Mouse (Mus musculus): ENCODE data around the gene Tsc22d1. TPM values are rescaled to one million over a fixed set of nuclear protein-coding genes. Genes with fewer than 3 reads are reported as not detected.

Tsc22d1 gene
- polyA plus RNA-seq, 1 experiment from 2014 or later, result 296 TPM

DNA sequence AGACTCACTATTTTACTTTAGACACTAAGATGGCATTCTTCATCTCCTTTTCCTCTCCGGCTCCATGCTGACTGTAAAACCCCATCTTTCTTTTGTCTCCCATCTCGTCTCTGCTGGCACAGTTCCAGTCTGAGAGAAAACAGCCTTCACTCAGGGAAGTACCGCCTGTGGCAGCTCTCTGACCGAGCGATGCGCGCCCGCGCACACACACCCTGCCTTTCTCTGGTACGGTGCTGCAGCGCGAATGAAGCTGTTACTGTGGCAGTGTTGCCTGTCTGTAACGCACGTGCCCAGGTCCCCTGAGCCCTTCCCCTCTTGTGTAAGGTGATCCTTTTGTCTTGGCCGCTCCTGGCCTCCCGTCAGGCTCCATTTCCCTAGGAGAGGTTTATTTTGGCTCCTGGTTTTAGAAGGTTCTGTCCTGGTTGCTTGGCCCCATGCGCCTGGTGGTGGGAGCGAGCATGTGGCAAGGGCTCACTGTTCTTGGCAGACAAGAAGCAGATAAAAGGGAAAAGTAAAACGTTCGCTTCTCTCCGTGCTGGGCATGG is 11.3 kb downstream of the Tsc22d1 start:
- Histone ChIP-seq H3K4me2 (no peak overlapping the region), H3K4me1 (replicated peaks; ENCODE audit: control insufficient read depth, insufficient read depth, low read length) (no peaks in the 10 kb centered on the region), H3K9me3 (ENCODE audit: control insufficient read depth, low read length) (no peaks in the 10 kb centered on the region), H3K27ac (ENCODE audit: low read depth, low read length) (no peak overlapping the region), H3K4me3 (ENCODE audit: low read depth, low read length) (no peak overlapping the region), H3K27me3 (replicated peaks; ENCODE audit: control insufficient read depth, insufficient read depth, low read length) (no peaks in the 10 kb centered on the region), H3K9ac (ENCODE audit: low read depth, low read length) (no peak overlapping the region), H3K36me3 (ENCODE audit: control insufficient read depth, insufficient read depth, low read length) (peaks cover 5% of the 10 kb centered on the region; the same call in 1 of the 2 replicates)
- ATAC-seq (replicated peaks; ENCODE audit: low FRiP score) (no peak), DNase-seq (ENCODE audit: low spot score) (no peak)
- WGBS, result 91% methylated on average over 21 of the region's 21 CpGs

GRCm38 (mm10) chr14:76428855-76429254 is 14.1 kb downstream of the Tsc22d1 start:
- Histone ChIP-seq H3K4me1 (replicated peaks; ENCODE audit: control insufficient read depth, insufficient read depth, low read length) (no peaks in the 10 kb centered on the region), H3K27ac (ENCODE audit: low read depth, low read length) (no peak overlapping the region), H3K9ac (ENCODE audit: low read depth, low read length) (no peak overlapping the region), H3K36me3 (ENCODE audit: control insufficient read depth, insufficient read depth, low read length) (peaks cover 5% of the 10 kb centered on the region; the same call in 1 of the 2 replicates), H3K4me2 (no peak overlapping the region), H3K4me3 (ENCODE audit: low read depth, low read length) (no peak overlapping the region), H3K9me3 (ENCODE audit: control insufficient read depth, low read length) (no peaks in the 10 kb centered on the region), H3K27me3 (replicated peaks; ENCODE audit: control insufficient read depth, insufficient read depth, low read length) (no peaks in the 10 kb centered on the region)
- ATAC-seq (replicated peaks; ENCODE audit: low FRiP score) (no peak), DNase-seq (ENCODE audit: low spot score) (no peak)
- WGBS, result 77% methylated on average over 2 of the region's 2 CpGs

DNA sequence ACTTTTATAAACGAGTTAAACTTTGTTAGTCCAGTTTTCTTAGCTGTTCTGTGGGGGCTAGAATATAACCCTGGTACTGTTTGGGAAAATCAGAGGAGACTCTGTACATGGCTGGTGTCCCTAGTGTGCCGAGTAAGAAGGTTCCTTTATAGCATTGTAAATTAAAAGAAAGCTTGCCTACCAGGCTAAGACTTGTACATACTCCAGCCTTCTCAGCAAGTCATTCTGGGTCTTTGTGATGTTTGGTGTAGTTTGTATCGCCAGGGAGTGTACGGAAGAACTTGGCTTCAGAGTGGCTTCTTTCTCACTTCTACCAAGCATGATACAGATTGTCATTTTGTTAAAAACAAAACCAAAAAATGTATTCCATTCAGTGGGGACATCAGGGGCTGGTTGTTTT is 17.2 kb downstream of the Tsc22d1 start:
- Histone ChIP-seq H3K9ac (ENCODE audit: low read depth, low read length) (no peak overlapping the region), H3K27ac (ENCODE audit: low read depth, low read length) (no peak overlapping the region), H3K4me3 (ENCODE audit: low read depth, low read length) (no peak overlapping the region), H3K27me3 (replicated peaks; ENCODE audit: control insufficient read depth, insufficient read depth, low read length) (no peaks in the 10 kb centered on the region), H3K4me2 (no peak overlapping the region), H3K9me3 (ENCODE audit: control insufficient read depth, low read length) (no peaks in the 10 kb centered on the region), H3K4me1 (replicated peaks; ENCODE audit: control insufficient read depth, insufficient read depth, low read length) (no peaks in the 10 kb centered on the region), H3K36me3 (ENCODE audit: control insufficient read depth, insufficient read depth, low read length) (no peaks in the 10 kb centered on the region; the same call in 1 of the 2 replicates)
- 88% methylated on average over 4 of the region's 4 CpGs for WGBS
- ATAC-seq (replicated peaks; ENCODE audit: low FRiP score), result no peak
- no peak for DNase-seq (ENCODE audit: low spot score)

GRCm38 (mm10) chr14:76432369-76432768 is 17.6 kb downstream of the Tsc22d1 start:
- no peaks in the 10 kb centered on the region for H3K4me1 ChIP-seq (replicated peaks; ENCODE audit: control insufficient read depth, insufficient read depth, low read length)
- H3K9me3 ChIP-seq (ENCODE audit: control insufficient read depth, low read length), result no peaks in the 10 kb centered on the region
- no peak overlapping the region for H3K9ac ChIP-seq (ENCODE audit: low read depth, low read length)
- no peak overlapping the region for H3K27ac ChIP-seq (ENCODE audit: low read depth, low read length)
- H3K36me3 ChIP-seq (ENCODE audit: control insufficient read depth, insufficient read depth, low read length), result no peaks in the 10 kb centered on the region; the same call in 1 of the 2 replicates
- DNase-seq (ENCODE audit: low spot score) (no peak), ATAC-seq (replicated peaks; ENCODE audit: low FRiP score) (no peak)
- H3K4me3 ChIP-seq (ENCODE audit: low read depth, low read length), result no peak overlapping the region
- 90% methylated on average over 7 of the region's 7 CpGs for WGBS
- H3K4me2 ChIP-seq, result no peak overlapping the region
- H3K27me3 ChIP-seq (replicated peaks; ENCODE audit: control insufficient read depth, insufficient read depth, low read length), result no peaks in the 10 kb centered on the region

DNA sequence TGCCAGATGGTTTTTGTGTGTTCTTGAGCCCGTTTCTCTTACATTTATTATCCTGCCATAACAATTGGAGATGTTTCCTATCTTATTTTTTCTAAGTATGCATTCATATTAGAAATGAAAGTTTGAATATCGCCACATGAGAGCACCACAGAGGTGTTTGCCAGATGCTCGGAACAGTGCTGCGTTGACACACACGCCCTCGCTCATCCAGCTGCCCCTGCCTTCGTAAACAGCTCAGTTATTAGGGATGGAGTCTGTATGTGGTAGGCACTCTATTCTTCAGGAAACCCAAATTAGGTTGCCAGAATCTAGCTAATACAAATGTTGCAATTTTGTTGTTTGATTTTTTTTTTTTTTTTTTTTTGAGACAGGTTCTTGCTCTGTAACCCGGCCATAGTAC is 18.1 kb downstream of the Tsc22d1 start:
- no peak for ATAC-seq (replicated peaks; ENCODE audit: low FRiP score)
- Histone ChIP-seq H3K27ac (ENCODE audit: low read depth, low read length) (no peak overlapping the region), H3K36me3 (ENCODE audit: control insufficient read depth, insufficient read depth, low read length) (peaks cover under 1% of the 10 kb centered on the region; the same call in 1 of the 2 replicates)

DNA sequence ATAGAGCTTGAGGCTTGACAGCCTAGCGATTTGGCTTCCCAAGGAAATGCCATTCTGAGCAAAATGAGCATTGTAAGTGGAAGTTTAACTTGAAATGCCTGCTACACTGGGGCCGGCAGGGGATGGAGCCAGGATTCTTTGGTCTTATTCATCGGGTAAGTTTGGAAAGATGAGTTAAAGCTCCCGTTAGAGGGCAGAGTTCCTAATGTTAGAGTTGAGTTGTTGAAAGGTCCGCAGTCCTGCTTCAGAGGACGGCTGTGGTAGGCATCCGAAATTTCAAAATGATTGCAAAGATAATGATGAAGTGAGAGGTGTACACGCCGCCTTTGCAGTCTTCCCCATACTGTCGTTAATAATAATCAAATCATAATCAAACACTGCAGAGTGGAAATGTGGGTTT is 27.4 kb downstream of the Tsc22d1 start:
- Histone ChIP-seq H3K4me1 (replicated peaks; ENCODE audit: control insufficient read depth, insufficient read depth, low read length) (no peaks in the 10 kb centered on the region), H3K9ac (ENCODE audit: low read depth, low read length) (no peak overlapping the region), H3K27me3 (replicated peaks; ENCODE audit: control insufficient read depth, insufficient read depth, low read length) (no peaks in the 10 kb centered on the region), H3K36me3 (ENCODE audit: control insufficient read depth, insufficient read depth, low read length) (peaks cover 6% of the 10 kb centered on the region; the same call in 1 of the 2 replicates), H3K9me3 (ENCODE audit: control insufficient read depth, low read length) (no peaks in the 10 kb centered on the region), H3K4me2 (no peak overlapping the region), H3K4me3 (ENCODE audit: low read depth, low read length) (no peak overlapping the region), H3K27ac (ENCODE audit: low read depth, low read length) (no peak overlapping the region)
- DNase-seq (ENCODE audit: low spot score) (no peak), ATAC-seq (replicated peaks; ENCODE audit: low FRiP score) (no peak)
- 83% methylated on average over 10 of the region's 10 CpGs for WGBS

More for the DNA sequence above, 18.1 kb downstream of the Tsc22d1 start:
- no peak overlapping the region for H3K4me3 ChIP-seq (ENCODE audit: low read depth, low read length)
- no peak overlapping the region for H3K4me2 ChIP-seq
- DNase-seq (ENCODE audit: low spot score), result no peak
- 91% methylated on average over 8 of the region's 8 CpGs for WGBS
- no peaks in the 10 kb centered on the region for H3K9me3 ChIP-seq (ENCODE audit: control insufficient read depth, low read length)
- H3K27me3 ChIP-seq (replicated peaks; ENCODE audit: control insufficient read depth, insufficient read depth, low read length), result no peaks in the 10 kb centered on the region
- no peaks in the 10 kb centered on the region for H3K4me1 ChIP-seq (replicated peaks; ENCODE audit: control insufficient read depth, insufficient read depth, low read length)
- H3K9ac ChIP-seq (ENCODE audit: low read depth, low read length), result no peak overlapping the region

DNA sequence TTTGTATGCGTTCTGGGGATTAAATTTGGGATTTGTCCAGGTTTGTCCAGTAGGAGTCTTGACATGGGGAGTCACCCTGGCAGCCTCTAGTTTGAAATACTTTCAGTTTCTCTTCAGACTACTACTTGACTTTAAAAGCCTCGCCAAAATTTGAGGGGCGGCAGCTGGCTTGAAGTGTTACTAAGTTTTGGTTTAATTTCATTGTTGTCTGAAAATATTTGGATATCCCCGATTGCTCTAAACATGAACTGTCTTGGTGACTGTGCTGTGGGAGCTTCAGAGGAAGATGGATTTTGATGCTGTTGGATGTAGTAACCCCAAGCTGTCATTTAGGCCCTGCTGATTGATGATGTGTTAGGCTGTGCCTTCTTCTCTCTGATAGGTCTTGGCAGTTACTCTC is 34.2 kb downstream of the Tsc22d1 start:
- Histone ChIP-seq H3K27ac (ENCODE audit: low read depth, low read length) (no peak overlapping the region), H3K9ac (ENCODE audit: low read depth, low read length) (no peak overlapping the region), H3K36me3 (ENCODE audit: control insufficient read depth, insufficient read depth, low read length) (no peaks in the 10 kb centered on the region), H3K27me3 (replicated peaks; ENCODE audit: control insufficient read depth, insufficient read depth, low read length) (no peaks in the 10 kb centered on the region), H3K9me3 (ENCODE audit: control insufficient read depth, low read length) (no peaks in the 10 kb centered on the region), H3K4me3 (ENCODE audit: low read depth, low read length) (no peak overlapping the region), H3K4me2 (no peak overlapping the region), H3K4me1 (replicated peaks; ENCODE audit: control insufficient read depth, insufficient read depth, low read length) (no peaks in the 10 kb centered on the region)
- no peak for ATAC-seq (replicated peaks; ENCODE audit: low FRiP score)
- 79% methylated on average over 4 of the region's 4 CpGs for WGBS
- DNase-seq (ENCODE audit: low spot score), result no peak

DNA sequence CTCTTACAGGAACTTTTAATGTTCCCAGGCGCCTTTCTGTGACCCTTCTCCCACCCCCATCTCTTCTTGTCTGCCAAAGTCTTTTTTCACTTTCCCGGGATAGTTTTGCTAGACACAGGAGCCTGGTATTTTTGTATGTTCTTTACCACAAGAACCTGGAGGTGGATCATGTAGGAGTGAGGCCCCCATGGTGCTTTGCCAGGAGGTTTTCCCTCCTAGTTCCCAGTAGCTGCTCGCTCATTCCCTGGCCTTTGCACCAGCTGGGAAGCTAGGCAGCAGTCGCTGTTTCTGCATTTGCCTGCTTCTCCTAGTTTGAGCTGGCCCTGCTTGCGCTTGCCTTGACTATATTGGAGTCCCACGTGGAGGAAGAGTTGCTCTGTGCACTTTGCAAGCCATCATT is 36.2 kb downstream of the Tsc22d1 start:
- no peak overlapping the region for H3K27ac ChIP-seq (ENCODE audit: low read depth, low read length)
- no peak overlapping the region for H3K4me2 ChIP-seq
- ATAC-seq (replicated peaks; ENCODE audit: low FRiP score) (no peak), DNase-seq (ENCODE audit: low spot score) (no peak)
- WGBS, result 79% methylated on average over 6 of the region's 6 CpGs
- no peak overlapping the region for H3K4me3 ChIP-seq (ENCODE audit: low read depth, low read length)
- H3K9me3 ChIP-seq (ENCODE audit: control insufficient read depth, low read length), result no peaks in the 10 kb centered on the region
- H3K36me3 ChIP-seq (ENCODE audit: control insufficient read depth, insufficient read depth, low read length), result no peaks in the 10 kb centered on the region
- H3K27me3 ChIP-seq (replicated peaks; ENCODE audit: control insufficient read depth, insufficient read depth, low read length), result no peaks in the 10 kb centered on the region
- no peaks in the 10 kb centered on the region for H3K4me1 ChIP-seq (replicated peaks; ENCODE audit: control insufficient read depth, insufficient read depth, low read length)
- H3K9ac ChIP-seq (ENCODE audit: low read depth, low read length), result no peak overlapping the region

- Histone ChIP-seq H3K4me2 (no peak overlapping the region), H3K9ac (ENCODE audit: low read depth, low read length) (no peak overlapping the region), H3K9me3 (ENCODE audit: control insufficient read depth, low read length) (no peaks in the 10 kb centered on the region), H3K27me3 (replicated peaks; ENCODE audit: control insufficient read depth, insufficient read depth, low read length) (no peaks in the 10 kb centered on the region), H3K27ac (ENCODE audit: low read depth, low read length) (no peak overlapping the region), H3K4me3 (ENCODE audit: low read depth, low read length) (no peak overlapping the region), H3K4me1 (replicated peaks; ENCODE audit: control insufficient read depth, insufficient read depth, low read length) (no peaks in the 10 kb centered on the region), H3K36me3 (ENCODE audit: control insufficient read depth, insufficient read depth, low read length) (no peaks in the 10 kb centered on the region)
- WGBS, result 89% methylated on average over 17 of the region's 17 CpGs
- ATAC-seq (replicated peaks; ENCODE audit: low FRiP score), result no peak
- no peak for DNase-seq (ENCODE audit: low spot score)
Observed at GRCm38 (mm10) chr14:76452751-76453360, 38.1 kb downstream of the Tsc22d1 start.

All from liver, embryonic 11.5 days (tissue).